Mouse (Mus musculus) induced T-regulatory cell, adult 2 months (primary cell): Measurements from ENCODE around the gene Fam19a3.

ENCODE experiments used
- DNase-seq: peaks from one replicate; pipeline ENCODE4 v3.0.0-alpha.2; 2012; ENCODE audit warnings: low read depth

The Fam19a3 gene

GRCm38 (mm10) chr3:104792360-104793270, 11.0 kb upstream of the Fam19a3 start:
- DNase-seq: peak; percentile 36

- no peak for DNase-seq
These were observed 10.0 kb upstream of the Fam19a3 start for GRCm38 (mm10) chr3:104791671-104792070.

- no peak for DNase-seq
These were observed 9.4 kb upstream of the Fam19a3 start for GRCm38 (mm10) chr3:104791017-104791416.

GRCm38 (mm10) chr3:104790401-104790937, 8.8 kb upstream of the Fam19a3 start:
- peak; percentile 39 for DNase-seq

- DNase-seq: no peak
These were observed 8.2 kb upstream of the Fam19a3 start for GRCm38 (mm10) chr3:104789822-104790221.

GRCm38 (mm10) chr3:104789312-104789605, 7.6 kb upstream of the Fam19a3 start:
- DNase-seq: no peak

GRCm38 (mm10) chr3:104788561-104789311, 7.1 kb upstream of the Fam19a3 start:
- DNase-seq: peak; percentile 77

- no peak for DNase-seq
These were observed 6.4 kb upstream of the Fam19a3 start, which contains the start of gene Rhoc for GRCm38 (mm10) chr3:104788075-104788474. Rhoc (plus strand) TSS chr3:104788375.

- peak; percentile 9 for DNase-seq
These were observed 3.6 kb upstream of the Fam19a3 start for GRCm38 (mm10) chr3:104785284-104785683.

GRCm38 (mm10) chr3:104783971-104784500, 2.4 kb upstream of the Fam19a3 start:
- peak; percentile 73 for DNase-seq

GRCm38 (mm10) chr3:104782061-104782681, 531 bp upstream of the Fam19a3 start:
- DNase-seq: peak; percentile 70

GRCm38 (mm10) chr3:104780561-104781420, 849 bp downstream of the Fam19a3 start, which contains the start of gene Ppm1j:
Ppm1j (plus strand) TSS chr3:104781056.
- DNase-seq: peak; percentile 88

- DNase-seq: peak; percentile 86
These were observed 1.7 kb downstream of the Fam19a3 start for GRCm38 (mm10) chr3:104779949-104780348.

GRCm38 (mm10) chr3:104777342-104777741, 4.3 kb downstream of the Fam19a3 start:
- peak; percentile 73 for DNase-seq

GRCm38 (mm10) chr3:104773301-104773700, 8.3 kb downstream of the Fam19a3 start:
- no peak for DNase-seq

- DNase-seq: peak; percentile 85
These were observed 10.2 kb downstream of the Fam19a3 start for GRCm38 (mm10) chr3:104771460-104771859.

GRCm38 (mm10) chr3:104770918-104771317, 10.7 kb downstream of the Fam19a3 start:
- DNase-seq: no peak

GRCm38 (mm10) chr3:104770035-104770434, 11.6 kb downstream of the Fam19a3 start:
- peak; percentile 71 for DNase-seq

GRCm38 (mm10) chr3:104769135-104769534, 12.5 kb downstream of the Fam19a3 start:
- no peak for DNase-seq

- DNase-seq: no peak
These were observed 13.9 kb downstream of the Fam19a3 start for GRCm38 (mm10) chr3:104767716-104768115.

GRCm38 (mm10) chr3:104767141-104767540, 14.5 kb downstream of the Fam19a3 start:
- no peak for DNase-seq
